Mouse (Mus musculus): ENCODE measurements around the gene Klhl8.

Gene Klhl8

DNA sequence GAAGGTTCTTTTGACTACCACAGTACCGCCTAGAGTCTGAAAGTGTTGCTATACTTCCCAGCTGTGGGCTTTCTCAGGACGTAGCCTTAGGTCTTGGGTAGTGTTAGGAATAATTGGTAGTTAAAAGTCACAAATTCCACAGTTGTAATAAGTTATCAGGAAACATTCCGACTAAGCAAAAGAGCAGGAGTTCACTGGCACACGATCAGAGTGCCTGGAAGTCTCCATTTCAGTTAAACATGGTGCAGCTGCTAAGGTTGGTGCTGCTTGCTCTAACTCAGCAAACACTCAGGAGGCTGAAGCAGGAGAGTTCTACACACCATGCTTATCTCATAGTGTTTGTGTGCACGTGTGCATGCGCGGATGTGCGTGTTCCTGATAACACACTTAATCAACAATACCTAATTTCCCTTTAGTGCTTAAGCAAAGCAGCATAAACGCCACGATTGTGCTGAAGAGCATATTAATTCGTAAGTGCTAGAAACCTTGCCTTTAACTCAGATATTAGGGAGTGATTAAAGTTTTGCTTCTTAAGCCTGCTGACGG is 97.0 kb downstream of the Klhl8 start:
- DNase-seq (ENCODE audit: low spot score) = no peak

DNA sequence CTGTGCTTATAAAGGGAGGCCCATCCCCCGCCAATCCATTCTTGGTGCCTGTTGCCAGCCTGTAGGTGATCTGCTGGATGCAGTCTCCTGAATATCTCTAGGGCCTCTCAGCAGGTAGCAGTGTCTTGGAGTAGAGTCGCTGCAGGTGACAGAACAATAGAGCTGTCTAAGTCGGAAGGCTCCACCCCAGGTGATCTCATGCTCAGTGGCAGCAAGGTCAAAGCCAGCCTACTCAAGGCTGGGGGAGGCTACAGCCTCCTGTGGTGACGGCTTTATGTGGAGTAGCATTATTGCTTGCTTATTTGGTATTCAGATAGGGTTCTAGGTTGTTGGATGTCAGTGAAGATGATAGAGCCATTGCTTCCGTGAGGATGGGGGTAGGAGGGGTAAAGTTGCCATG is 97.8 kb downstream of the Klhl8 start:
- no peak for DNase-seq (ENCODE audit: low spot score)

Measured in urinary bladder, postnatal 10 days (tissue).